Comparison of ENCODE assay signal across 32 mouse cellular contexts in the genomic region with DNA sequence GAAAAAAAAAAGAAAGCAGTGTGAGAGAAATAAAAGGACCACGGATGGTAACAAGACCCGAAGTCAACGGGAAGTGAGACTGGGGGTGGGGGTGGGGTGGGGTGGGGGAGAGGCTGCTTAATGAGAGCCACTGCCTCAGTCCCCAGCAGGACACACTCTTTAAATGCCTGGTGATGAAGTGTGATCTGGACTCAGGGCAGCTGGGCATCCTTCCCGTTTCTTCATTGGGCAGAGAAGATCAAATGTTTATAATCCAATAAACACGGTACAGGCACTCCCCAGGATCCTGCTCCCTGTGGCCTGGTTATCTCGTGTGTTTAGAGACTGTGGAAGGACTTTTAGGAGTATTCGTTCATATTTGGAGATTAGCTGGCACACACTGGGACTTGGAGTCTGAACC. TPM values are rescaled to one million over a fixed set of nuclear protein-coding genes. Genes with fewer than 3 reads are reported as not detected.
A peak's percentile ranks its signal among the peaks of the same experiment; 100 is the strongest.
DNase-seq lines count a peak whose midpoint lies in the region; ATAC-seq and TF ChIP-seq lines count a peak whose summit lies in the region.
"Had no signal": no experiment of that assay in that cellular context is flagged by ENCODE, and none has a peak within 500 bp of the region (broad histone marks: within the 10 kb centered on the region; RNA-seq: fewer than 3 reads in every experiment).

No protein-coding gene starts in this region.

- no peak for TF ChIP-seq POLR2A in thymus, adult 2 months (IDR thresholded peaks at IDR 0.05; ENCODE audit: control insufficient read depth, extremely low read depth, insufficient read depth, low read length, poor library complexity)

- no peak for TF ChIP-seq CTCF in thymus, adult 2 months (IDR thresholded peaks at IDR 0.05; ENCODE audit: borderline replicate concordance, control insufficient read depth, extremely low read depth, insufficient read depth, low read length, poor library complexity)

- 19% methylated on average over 7 of the region's 7 CpGs for WGBS in limb, embryonic 11.5 days
- WGBS in limb, embryonic 10.5 days: 43% methylated on average over 7 of the region's 7 CpGs
- WGBS in limb, embryonic 13.5 days: 7% methylated on average over 7 of the region's 7 CpGs
- WGBS in intestine, embryonic 16.5 days: 33% methylated on average over 7 of the region's 7 CpGs
- WGBS in thymus, adult 2 months: 78% methylated on average over 7 of the region's 7 CpGs

- H3K9me3 ChIP-seq in limb, embryonic 11.5 days (ENCODE audit: control insufficient read depth, low read length): no peaks in the 10 kb centered on the region
- no peaks in the 10 kb centered on the region for H3K9me3 ChIP-seq in limb, embryonic 10.5 days (replicated peaks)
- no peaks in the 10 kb centered on the region; the same call in 1 of the 2 replicates for H3K9me3 ChIP-seq in limb, embryonic 13.5 days
- no peaks in the 10 kb centered on the region for H3K9me3 ChIP-seq in intestine, embryonic 16.5 days (ENCODE audit: control insufficient read depth, low read length)
- H3K9me3 ChIP-seq: embryonic facial prominence, embryonic 10.5 days; embryonic facial prominence, embryonic 15.5 days; forebrain, embryonic 12.5 days; hindbrain, embryonic 13.5 days had no signal

- ATAC-seq in limb, embryonic 11.5 days (ENCODE audit: insufficient number of reproducible peaks, low FRiP score, low TSS enrichment, low read depth): no peak
- ATAC-seq in limb, embryonic 13.5 days (ENCODE audit: low FRiP score, low read depth): no peak; the same call in 1 of the 2 replicates
- no peak for ATAC-seq in intestine, embryonic 16.5 days
- ATAC-seq: forebrain, postnatal 0 days; intestine, postnatal 0 days; liver, postnatal 0 days; Patski had no signal

- no peak overlapping the region for H3K4me3 ChIP-seq in limb, embryonic 11.5 days (ENCODE audit: low read depth, low read length)
- no peak overlapping the region for H3K4me3 ChIP-seq in limb, embryonic 10.5 days
- no peak overlapping the region for H3K4me3 ChIP-seq in limb, embryonic 13.5 days
- no peak overlapping the region for H3K4me3 ChIP-seq in intestine, embryonic 16.5 days (ENCODE audit: low read length)
- no peak overlapping the region for H3K4me3 ChIP-seq in thymus, adult 2 months (ENCODE audit: control insufficient read depth, insufficient read depth, low read length)
- H3K4me3 ChIP-seq: embryonic facial prominence, embryonic 10.5 days; embryonic facial prominence, embryonic 15.5 days; forebrain, embryonic 12.5 days; hindbrain, embryonic 13.5 days had no signal

- peaks cover 4% of the 10 kb centered on the region; the same call in 1 of the 2 replicates for H3K4me1 ChIP-seq in limb, embryonic 11.5 days (ENCODE audit: control insufficient read depth, insufficient read depth, low read length)
- H3K4me1 ChIP-seq in limb, embryonic 10.5 days: peaks cover 24% of the 10 kb centered on the region
- H3K4me1 ChIP-seq in limb, embryonic 13.5 days: peaks cover 7% of the 10 kb centered on the region
- no peaks in the 10 kb centered on the region for H3K4me1 ChIP-seq in intestine, embryonic 16.5 days (ENCODE audit: control insufficient read depth, insufficient read depth, low read length)
- peaks cover 14% of the 10 kb centered on the region for H3K4me1 ChIP-seq in thymus, adult 2 months (replicated peaks; ENCODE audit: control insufficient read depth, insufficient read depth, low read length)
- H3K4me1 ChIP-seq: embryonic facial prominence, embryonic 15.5 days; forebrain, embryonic 12.5 days; hindbrain, embryonic 13.5 days had no signal

- H3K27me3 ChIP-seq in limb, embryonic 11.5 days (ENCODE audit: control insufficient read depth, insufficient read depth, low read length): no peaks in the 10 kb centered on the region
- no peaks in the 10 kb centered on the region for H3K27me3 ChIP-seq in limb, embryonic 10.5 days (ENCODE audit: low read depth, poor library complexity, severe bottlenecking)
- H3K27me3 ChIP-seq in limb, embryonic 13.5 days: no peaks in the 10 kb centered on the region
- H3K27me3 ChIP-seq in intestine, embryonic 16.5 days (replicated peaks; ENCODE audit: control insufficient read depth, insufficient read depth, low read length): no peaks in the 10 kb centered on the region
- no peaks in the 10 kb centered on the region for H3K27me3 ChIP-seq in thymus, adult 2 months (ENCODE audit: control insufficient read depth, insufficient read depth, low read length)
- H3K27me3 ChIP-seq: embryonic facial prominence, embryonic 15.5 days; forebrain, embryonic 12.5 days; hindbrain, embryonic 13.5 days; Patski had no signal

- H3K9ac ChIP-seq in limb, embryonic 11.5 days (ENCODE audit: low read length): no peak overlapping the region
- H3K9ac ChIP-seq in limb, embryonic 13.5 days: no peak overlapping the region
- no peak overlapping the region for H3K9ac ChIP-seq in intestine, embryonic 16.5 days (ENCODE audit: low read depth, low read length)
- H3K9ac ChIP-seq: embryonic facial prominence, embryonic 15.5 days; forebrain, embryonic 12.5 days; forebrain, postnatal 0 days; hindbrain, embryonic 13.5 days; liver, postnatal 0 days had no signal

- peak; percentile 45 for DNase-seq in limb, embryonic 11.5 days (ENCODE audit: low spot score)
- DNase-seq in limb, embryonic 10.5 days (ENCODE audit: low spot score): no peak
- DNase-seq in ovary, adult 18-20 months (ENCODE audit: low spot score): peak; percentile 26
- DNase-seq in ovary, postnatal 14 days (ENCODE audit: low spot score): no peak
- DNase-seq in thymus, adult 2 months: no peak
- DNase-seq: adrenal gland, postnatal 10 days; cerebellum, adult 8-10 months; cerebellum, postnatal 25 days; forebrain, postnatal 0 days; heart, postnatal 36 days; kidney, adult 9 months; kidney, postnatal 10 days; layer of hippocampus, postnatal 36 days; left cerebral cortex, postnatal 4 days; liver, postnatal 0 days; midbrain, embryonic 14.5 days; right cerebral cortex, postnatal 4 days had no signal

- no peaks in the 10 kb centered on the region for H3K36me3 ChIP-seq in limb, embryonic 11.5 days (ENCODE audit: control insufficient read depth, insufficient read depth, low read length)
- no peaks in the 10 kb centered on the region for H3K36me3 ChIP-seq in limb, embryonic 10.5 days
- no peaks in the 10 kb centered on the region for H3K36me3 ChIP-seq in limb, embryonic 13.5 days
- no peaks in the 10 kb centered on the region for H3K36me3 ChIP-seq in intestine, embryonic 16.5 days (ENCODE audit: control insufficient read depth, insufficient read depth, low read length)
- H3K36me3 ChIP-seq in thymus, adult 2 months (ENCODE audit: control insufficient read depth, insufficient read depth, low read length): no peaks in the 10 kb centered on the region
- H3K36me3 ChIP-seq: embryonic facial prominence, embryonic 10.5 days; embryonic facial prominence, embryonic 15.5 days; forebrain, embryonic 12.5 days; hindbrain, embryonic 13.5 days had no signal

- H3K4me2 ChIP-seq in limb, embryonic 11.5 days (ENCODE audit: low read depth, severe bottlenecking): no peak overlapping the region
- peak overlapping the region; percentile 7; the same call in 1 of the 2 replicates for H3K4me2 ChIP-seq in limb, embryonic 13.5 days (replicated peaks)
- no peak overlapping the region for H3K4me2 ChIP-seq in intestine, embryonic 16.5 days (ENCODE audit: low read depth, low read length)
- H3K4me2 ChIP-seq: embryonic facial prominence, embryonic 15.5 days; forebrain, embryonic 12.5 days; heart, embryonic 11.5 days; hindbrain, embryonic 13.5 days; liver, embryonic 11.5 days had no signal

- H3K27ac ChIP-seq in limb, embryonic 11.5 days (replicated peaks; ENCODE audit: low read depth, low read length): no peak overlapping the region
- no peak overlapping the region for H3K27ac ChIP-seq in limb, embryonic 10.5 days
- no peak overlapping the region for H3K27ac ChIP-seq in limb, embryonic 13.5 days
- no peak overlapping the region for H3K27ac ChIP-seq in intestine, embryonic 16.5 days (ENCODE audit: low read length)
- no peak overlapping the region for H3K27ac ChIP-seq in thymus, adult 2 months (ENCODE audit: control insufficient read depth, insufficient read depth, low read length)
- H3K27ac ChIP-seq: embryonic facial prominence, embryonic 10.5 days; embryonic facial prominence, embryonic 15.5 days; forebrain, embryonic 12.5 days; hindbrain, embryonic 13.5 days had no signal

RNA-seq across cellular contexts. Expression of a gene that starts 57.9 kb away (rescaled TPM):
- polyA plus RNA-seq in limb, embryonic 11.5 days (2014; fragmentation: Nextera tagmentation; extraction: Ambion mirVana): 0.21 TPM in 1 of 2 replicates, not detected in the other
- 0.10 TPM in 1 of 2 replicates, not detected in the other for polyA plus RNA-seq in limb, embryonic 10.5 days (2016; fragmentation: Nextera tagmentation; extraction: Ambion mirVana)
- polyA plus RNA-seq in limb, embryonic 13.5 days (2015; fragmentation: Nextera tagmentation; extraction: Ambion mirVana): not detected in 2 replicates
- polyA plus RNA-seq in intestine, embryonic 16.5 days (2015; fragmentation: Nextera tagmentation; extraction: Ambion mirVana): not detected in 2 replicates
- 0.11 and 0.30 TPM in 2 replicates for polyA plus RNA-seq in thymus, adult 2 months (2012; rRNA removed)
- polyA plus RNA-seq: embryonic facial prominence, embryonic 10.5 days; forebrain, embryonic 12.5 days; forebrain, postnatal 0 days; heart, embryonic 11.5 days; heart, embryonic 16.5 days; hindbrain, embryonic 13.5 days; intestine, postnatal 0 days; large intestine, adult 2 months; liver, embryonic 11.5 days; midbrain, embryonic 14.5 days; neural tube, embryonic 14.5 days; Patski; testis, adult 2 months; urinary bladder, adult 2 months had no signal

Comparison
In these comparisons a context has a peak if more than half of its experiments do, and no peak if none do; other contexts are left out.
1. DNase-seq: peak in limb, embryonic 11.5 days (single experiment) and ovary, adult 18-20 months (single experiment); none in limb, embryonic 10.5 days (single experiment), ovary, postnatal 14 days (single experiment) and thymus, adult 2 months (single experiment).